Mouse (Mus musculus) ZHBTc4 (cell line): ENCODE data around the gene Pck2.

Experiments used
- DNase-seq: peaks from one replicate; pipeline ENCODE4 v3.0.0-alpha.2; 2011; ENCODE audit warnings: low read depth, low spot score

Gene Pck2

GRCm38 (mm10) chr14:55598521-55599390, 58.7 kb downstream of the Pck2 start:
- no peak for DNase-seq
